Mouse (Mus musculus) spleen, adult 2 months (tissue): ENCODE data around the gene Clstn2.

Source experiments
- CTCF ChIP-seq: fragments of 200-500 bp; IDR thresholded peaks from 2 replicates; pipeline ENCODE4 v1.5.1; 2011; ENCODE audit warnings: mild to moderate bottlenecking, inconsistent platforms; ENCODE audit not compliant: insufficient read depth, insufficient read length, insufficient replicate concordance; ENCODE audit errors: extremely low read depth
- POLR2A ChIP-seq: fragments of 200-500 bp; IDR thresholded peaks from 2 replicates; pipeline ENCODE4 v1.6.1; 2011; ENCODE audit warnings: low read depth, low read length, inconsistent platforms

DNA sequence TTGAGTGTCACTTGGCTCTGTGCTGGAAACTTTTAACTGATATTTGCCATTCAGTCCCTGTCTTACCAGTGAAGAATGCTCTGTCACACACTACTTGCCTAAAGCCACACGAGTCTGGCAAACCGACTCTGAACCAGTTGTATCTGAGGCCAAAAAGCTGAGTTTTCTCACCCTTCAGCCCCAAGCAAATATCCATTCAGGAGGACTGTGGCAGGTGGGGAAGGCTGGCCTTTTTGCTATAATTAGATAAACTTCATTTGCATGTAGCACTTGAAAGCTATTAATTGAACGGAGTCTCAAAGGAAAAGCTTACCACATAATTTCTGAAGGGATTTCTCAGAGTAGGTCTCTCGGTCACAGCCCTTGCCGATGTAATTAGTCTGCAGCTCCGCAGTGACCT is 491.6 kb downstream of the Clstn2 start:
- TF ChIP-seq CTCF (no peak), POLR2A (no peak)
